Mouse (Mus musculus): ENCODE measurements around the gene Prr15l. TPM values are rescaled to one million over a fixed set of nuclear protein-coding genes. Genes with fewer than 3 reads are reported as not detected.

Prr15l gene
- total RNA-seq, 2 experiments from 2014 or later = 0.32 to 0.36 TPM

- DNase-seq = peak; percentile 98
These were observed 49.9 kb downstream of the Prr15l start for GRCm38 (mm10) chr11:96977606-96978400.

- no peak for DNase-seq
These were observed 50.7 kb downstream of the Prr15l start for GRCm38 (mm10) chr11:96978401-96979246.

- no peak for DNase-seq
These were observed 51.4 kb downstream of the Prr15l start for GRCm38 (mm10) chr11:96979329-96979728.

GRCm38 (mm10) chr11:96980021-96980420 lies 52.1 kb downstream of the Prr15l start:
- DNase-seq = no peak

GRCm38 (mm10) chr11:96981461-96981860 lies 53.6 kb downstream of the Prr15l start:
- no peak for DNase-seq

GRCm38 (mm10) chr11:96982355-96982754 lies 54.5 kb downstream of the Prr15l start:
- peak; percentile 86 for DNase-seq

GRCm38 (mm10) chr11:96982859-96983258 lies 55.0 kb downstream of the Prr15l start, which contains the start of gene Sp2:
Gene Sp2 (minus strand): TSS chr11:96982959.
- DNase-seq = no peak

GRCm38 (mm10) chr11:96984903-96985302 lies 57.0 kb downstream of the Prr15l start:
- no peak for DNase-seq

GRCm38 (mm10) chr11:96986463-96986862 lies 58.6 kb downstream of the Prr15l start:
- no peak for DNase-seq

Other genes with a start within 250 kb of the Prr15l start
- gene Snx11, start 150.5 kb upstream of the Prr15l start, total RNA-seq (2021) = 10 to 100 TPM; 15.5 to 18.2 TPM
- 10 to 100 TPM; 69.6 to 72.0 TPM for gene Cbx1, start 139.0 kb upstream of the Prr15l start, total RNA-seq (2021)
- 100 to 1,000 TPM; 200 to 203 TPM for gene Nfe2l1, start 98.1 kb upstream of the Prr15l start, total RNA-seq (2021)
- gene Copz2, start 78.2 kb upstream of the Prr15l start, total RNA-seq (2021) = 10 to 100 TPM; 51.2 to 52.7 TPM
- 10 to 100 TPM; 34.6 to 35.6 TPM for gene Cdk5rap3, start 11.6 kb upstream of the Prr15l start, total RNA-seq (2021)
- 10 to 100 TPM; 10.6 to 16.7 TPM for gene Pnpo, start 15.9 kb downstream of the Prr15l start, total RNA-seq (2021)
- gene Sp2, start 54.9 kb downstream of the Prr15l start, total RNA-seq (2021) = 10 to 100 TPM; 18.8 to 19.3 TPM
- gene Sp6, start 85.3 kb downstream of the Prr15l start, total RNA-seq (2021) = not detected
- 10 to 100 TPM; 12.1 to 15.3 TPM for gene Scrn2, start 101.8 kb downstream of the Prr15l start, total RNA-seq (2021)
- under 1 TPM in 1 of 2 experiments, not detected in 1; 0.38 TPM for gene Lrrc46, start 113.3 kb downstream of the Prr15l start, total RNA-seq (2021)
- 10 to 100 TPM; 80.2 to 81.0 TPM for gene Mrpl10, start 113.5 kb downstream of the Prr15l start, total RNA-seq (2021)
- gene Osbpl7, start 122.5 kb downstream of the Prr15l start, total RNA-seq (2021) = 1 to 10 TPM; 5.6 to 7.5 TPM
- gene Tbx21, start 187.2 kb downstream of the Prr15l start, total RNA-seq (2021) = not detected
- gene Tbkbp1, start 223.4 kb downstream of the Prr15l start, total RNA-seq (2021) = 10 to 100 TPM; 17.0 to 17.7 TPM

Measured in heart, postnatal 4 days (tissue).